Mouse (Mus musculus) kidney, adult 2 months (tissue): Measurements from ENCODE around the gene Gbx2. TPM values are rescaled to one million over a fixed set of nuclear protein-coding genes. Genes with fewer than 3 reads are reported as not detected.

Experiments
- DNase-seq: peaks from one replicate; pipeline ENCODE4 v3.0.0; 2021
- H3K27ac ChIP-seq: fragments of 200-500 bp; 2 replicates; pipeline ENCODE4 v1.5.1; 2012; ENCODE audit warnings: low read depth, low read length, control low read depth, inconsistent platforms; ENCODE audit not compliant: insufficient read depth
- H3K27me3 ChIP-seq: fragments of 200-500 bp; replicated peaks from 2 replicates; pipeline ENCODE4 v1.6.1; 2012; ENCODE audit warnings: mild to moderate bottlenecking, moderate library complexity, low read length, inconsistent platforms; ENCODE audit not compliant: control insufficient read depth, insufficient read depth
- H3K36me3 ChIP-seq: fragments of 200-500 bp; 2 replicates; pipeline ENCODE4 v1.6.1; 2012; ENCODE audit warnings: mild to moderate bottlenecking, moderate library complexity, low read length, inconsistent platforms; ENCODE audit not compliant: control insufficient read depth, insufficient read depth
- H3K4me1 ChIP-seq: fragments of 200-500 bp; 2 replicates; pipeline ENCODE4 v1.6.1; 2011; ENCODE audit warnings: low read length; ENCODE audit not compliant: control insufficient read depth, insufficient read depth
- H3K4me3 ChIP-seq: fragments of 200-500 bp; 2 replicates; pipeline ENCODE4 v1.5.1; 2011; ENCODE audit warnings: mild to moderate bottlenecking, low read depth, low read length, control low read depth; ENCODE audit not compliant: insufficient read depth
- CTCF ChIP-seq: fragments of 200-500 bp; conservative IDR thresholded peaks from 2 replicates; pipeline ENCODE4 v1.5.1; 2011; ENCODE audit warnings: low read depth, mild to moderate bottlenecking, control low read depth, low read length, moderate library complexity, mixed read lengths; ENCODE audit not compliant: insufficient read depth, insufficient read length
- POLR2A ChIP-seq: fragments of 200-500 bp; IDR thresholded peaks from one replicate; pipeline ENCODE4 v1.6.1; 2011; ENCODE audit warnings: low read depth, low read length, control low read depth
- WGBS: fragments of 180-500 bp; shearing (Covaris S2); methylation state at CpG from one replicate; pipeline ENCODE4 v1.1.7; 2018; 5-methylcytosine and 5-hydroxymethylcytosine counted together
- polyA plus RNA-seq: library from polyadenylated mRNA; depleted of rRNA; stranded (reverse); fragments of >200 nt; gene quantifications from 2 replicates; pipeline ENCODE4 v1.2.3, GENCODE M21; 2012

The Gbx2 gene
- polyA plus RNA-seq, 1 experiment = not detected

DNA sequence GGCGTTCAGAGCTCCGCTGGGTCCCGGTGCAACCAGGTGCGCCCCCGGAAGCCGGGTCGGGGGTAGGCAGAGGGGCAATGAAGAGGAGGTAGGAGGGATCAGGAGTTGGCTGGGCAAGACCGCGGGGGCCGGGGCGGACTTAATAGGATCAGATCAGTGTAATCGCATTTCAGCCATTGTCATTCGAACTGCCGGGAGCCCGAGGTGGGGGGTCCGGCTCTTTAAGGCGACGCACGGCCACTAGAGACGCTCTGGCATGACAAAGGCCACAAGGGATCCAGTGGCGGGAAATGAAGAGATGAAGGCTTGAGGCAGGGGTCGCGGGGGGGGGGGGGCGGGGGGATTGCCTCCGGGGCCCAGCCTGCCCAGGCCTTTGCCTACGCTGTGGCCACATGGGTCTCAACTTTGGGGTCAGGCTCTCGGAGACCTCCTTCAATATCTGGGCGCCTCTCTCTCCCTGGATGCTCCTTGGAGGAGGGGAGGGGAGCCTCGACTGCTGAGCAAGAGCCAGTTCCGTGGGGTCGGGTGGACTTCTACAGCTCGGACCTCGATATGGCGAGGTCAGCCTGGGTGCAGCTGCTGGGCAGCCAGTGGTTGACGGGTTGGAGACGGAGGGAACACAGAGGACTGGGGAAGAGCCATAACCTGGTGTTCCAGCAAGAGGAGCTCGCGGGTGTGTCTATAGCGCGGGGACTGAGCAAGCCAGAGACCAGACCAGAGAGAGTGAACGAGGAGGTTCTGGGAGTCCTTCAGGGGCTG is 7.9 kb downstream of the Gbx2 start:
- no peak for DNase-seq
- Histone ChIP-seq H3K4me3 (no peak overlapping the region), H3K36me3 (no peaks in the 10 kb centered on the region), H3K27ac (no peak overlapping the region), H3K27me3 (no peaks in the 10 kb centered on the region; the same call in 1 of the 2 replicates), H3K4me1 (no peaks in the 10 kb centered on the region; the same call in 1 of the 2 replicates)
- 3% methylated on average over 41 of the region's 41 CpGs for WGBS
- TF ChIP-seq POLR2A (no peak), CTCF (no peak)

GRCm38 (mm10) chr1:89922282-89922681 is 8.7 kb downstream of the Gbx2 start:
- H3K4me1 ChIP-seq = no peaks in the 10 kb centered on the region; the same call in 1 of the 2 replicates
- no peak for TF ChIP-seq POLR2A
- TF ChIP-seq CTCF = no peak
- H3K4me3 ChIP-seq = no peak overlapping the region
- WGBS = 8% methylated on average over 7 of the region's 7 CpGs
- DNase-seq = no peak
- no peak overlapping the region for H3K27ac ChIP-seq
- H3K36me3 ChIP-seq = no peaks in the 10 kb centered on the region
- no peaks in the 10 kb centered on the region; the same call in 1 of the 2 replicates for H3K27me3 ChIP-seq

DNA sequence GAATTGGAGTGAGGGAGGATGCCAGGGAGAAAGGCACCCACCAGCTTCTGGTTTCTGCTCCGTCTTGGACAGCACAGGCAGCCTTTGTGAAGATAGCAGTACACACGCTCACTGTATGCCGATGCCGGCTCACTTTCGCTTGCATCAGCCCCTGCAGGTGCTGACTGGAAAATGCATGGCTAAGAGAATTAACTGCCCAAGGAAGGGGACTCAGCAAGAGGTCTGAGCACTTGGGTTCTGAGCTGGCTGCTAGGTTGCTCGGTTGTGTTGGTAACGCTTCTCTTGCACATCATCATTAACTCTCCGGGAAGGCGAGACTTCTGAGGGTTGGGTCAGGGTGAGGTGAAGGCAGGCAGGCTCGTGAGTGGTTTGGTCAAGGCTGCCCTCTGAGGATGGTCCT is 9.2 kb downstream of the Gbx2 start:
- no peaks in the 10 kb centered on the region for H3K36me3 ChIP-seq
- no peak overlapping the region for H3K4me3 ChIP-seq
- no peak overlapping the region for H3K27ac ChIP-seq
- TF ChIP-seq POLR2A (no peak), CTCF (no peak)
- no peaks in the 10 kb centered on the region; the same call in 1 of the 2 replicates for H3K27me3 ChIP-seq
- no peaks in the 10 kb centered on the region; the same call in 1 of the 2 replicates for H3K4me1 ChIP-seq
- 5% methylated on average over 10 of the region's 10 CpGs for WGBS
- no peak for DNase-seq

DNA sequence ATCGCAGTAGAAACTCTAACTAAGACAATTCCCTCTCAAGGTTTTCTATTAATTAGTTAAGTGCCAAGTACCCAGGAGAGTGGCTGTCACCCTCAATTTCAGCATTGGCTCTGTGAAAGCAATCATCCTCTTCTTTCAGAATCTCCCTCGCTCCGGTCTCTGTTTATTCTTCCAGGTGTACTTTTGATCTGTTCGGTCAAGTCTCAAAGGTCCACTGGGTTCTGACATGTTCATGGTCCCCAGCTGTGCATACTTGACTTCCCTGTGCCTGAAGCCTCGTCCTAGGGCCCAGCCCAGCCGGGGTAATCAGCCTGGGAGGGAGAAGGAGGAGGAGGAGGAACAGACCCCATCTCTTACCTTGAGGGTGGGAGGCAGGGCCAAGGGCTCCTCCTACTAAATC is 11.8 kb downstream of the Gbx2 start:
- DNase-seq = peak; percentile 70
- Histone ChIP-seq H3K36me3 (no peaks in the 10 kb centered on the region), H3K27ac (no peak overlapping the region), H3K27me3 (no peaks in the 10 kb centered on the region), H3K4me3 (no peak overlapping the region), H3K4me1 (no peaks in the 10 kb centered on the region; the same call in 1 of the 2 replicates)
- TF ChIP-seq CTCF (no peak), POLR2A (no peak)
- WGBS = 37% methylated on average over 6 of the region's 6 CpGs

GRCm38 (mm10) chr1:89918111-89918510 is 12.9 kb downstream of the Gbx2 start:
- no peak overlapping the region for H3K27ac ChIP-seq
- H3K4me1 ChIP-seq = no peaks in the 10 kb centered on the region; the same call in 1 of the 2 replicates
- 37% methylated on average over 18 of the region's 18 CpGs for WGBS
- no peaks in the 10 kb centered on the region for H3K27me3 ChIP-seq
- TF ChIP-seq POLR2A = no peak
- TF ChIP-seq CTCF = no peak
- H3K4me3 ChIP-seq = no peak overlapping the region
- no peaks in the 10 kb centered on the region for H3K36me3 ChIP-seq
- no peak for DNase-seq

DNA sequence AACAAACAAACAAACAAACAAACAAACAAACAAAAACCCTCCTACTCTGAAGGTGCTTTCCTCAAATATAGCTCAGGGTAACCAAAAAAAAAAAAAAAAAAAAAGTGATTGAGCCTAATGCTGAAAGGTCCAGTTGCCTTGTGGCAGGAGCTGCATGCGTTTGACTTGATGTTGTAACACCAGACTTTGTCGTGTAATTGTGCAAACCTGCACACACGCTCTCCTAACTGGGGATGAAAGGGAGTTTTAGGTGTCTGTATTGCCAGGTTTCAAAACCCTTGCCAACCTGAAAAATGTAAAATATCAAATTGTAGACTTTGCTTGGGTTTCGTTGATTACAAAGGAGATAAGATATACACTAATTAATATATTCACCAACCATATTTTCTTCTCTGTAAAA is 17.4 kb downstream of the Gbx2 start:
- no peak for DNase-seq
- Histone ChIP-seq H3K36me3 (no peaks in the 10 kb centered on the region), H3K4me3 (no peak overlapping the region), H3K27me3 (no peaks in the 10 kb centered on the region), H3K4me1 (0 out of 2 replicates have a peak, but pooled peaks cover 2% of the 10 kb centered on the region), H3K27ac (no peak overlapping the region)
- WGBS = 81% methylated on average over 4 of the region's 4 CpGs
- TF ChIP-seq CTCF (no peak), POLR2A (no peak)

GRCm38 (mm10) chr1:89912392-89912791 is 18.6 kb downstream of the Gbx2 start:
- DNase-seq = no peak
- TF ChIP-seq CTCF (no peak), POLR2A (no peak)

More at GRCm38 (mm10) chr1:89912392-89912791, 18.6 kb downstream of the Gbx2 start:
- Histone ChIP-seq H3K27me3 (no peaks in the 10 kb centered on the region), H3K4me3 (no peak overlapping the region), H3K36me3 (no peaks in the 10 kb centered on the region), H3K4me1 (0 out of 2 replicates have a peak, but pooled peaks cover 2% of the 10 kb centered on the region), H3K27ac (no peak overlapping the region)
- 29% methylated on average over 5 of the region's 5 CpGs for WGBS
